Mouse (Mus musculus) subcutaneous adipose tissue, adult 2 months (tissue): ENCODE data around the gene Tbxas1. TPM values are rescaled to one million over a fixed set of nuclear protein-coding genes. Genes with fewer than 3 reads are reported as not detected.

Experiments
- polyA plus RNA-seq: library from polyadenylated mRNA; depleted of rRNA; stranded (reverse); fragments of >200 nt; gene quantifications from 2 replicates; pipeline ENCODE4 v1.2.3, GENCODE M21; 2012; ENCODE audit warnings: low replicate concordance; rRNA removed

The Tbxas1 gene
- 8.5 and 11.7 TPM in 2 replicates for polyA plus RNA-seq

DNA sequence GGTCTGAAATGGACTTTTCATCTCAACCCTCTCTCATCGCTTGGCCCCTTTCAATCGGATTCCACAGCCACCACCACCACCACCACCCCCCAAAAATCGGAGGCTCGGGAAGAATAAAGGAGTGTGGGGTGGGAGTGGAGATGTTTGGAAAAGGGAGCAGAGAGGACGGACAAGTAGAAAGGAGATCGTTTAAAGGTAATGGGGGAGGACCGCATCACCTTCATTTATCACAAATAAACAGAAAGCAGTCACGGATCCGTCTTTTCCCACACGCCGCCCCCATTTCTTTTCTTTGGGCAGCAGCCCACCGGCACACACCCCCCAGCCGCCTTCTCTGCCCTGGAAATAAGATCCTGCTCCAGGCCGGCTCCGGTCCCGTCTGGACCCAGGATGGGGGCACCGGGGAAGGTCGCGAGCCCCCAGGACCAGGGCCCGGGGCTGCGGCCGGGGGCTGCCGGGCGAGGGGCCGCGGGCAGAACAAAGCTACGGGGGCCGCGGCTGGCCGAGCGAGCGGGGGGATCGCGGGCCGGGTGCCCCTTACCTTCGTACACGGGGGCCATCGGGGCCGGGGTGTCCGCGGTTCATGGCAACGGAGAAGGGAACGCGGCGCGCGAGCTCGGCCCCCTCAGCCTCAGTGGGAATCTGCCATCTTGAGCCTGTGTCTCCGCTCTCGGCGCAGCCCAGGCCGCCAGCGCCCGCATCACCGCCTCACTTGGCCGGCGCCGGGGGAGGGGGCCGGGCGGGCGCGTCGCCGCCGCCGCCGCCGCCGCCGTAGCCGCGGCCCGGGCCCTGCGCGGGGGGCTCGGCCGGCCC lies at the start of gene Tbxas1:
Gene Tbxas1 (plus strand): TSS at position 147 of the 813 bp plus-strand sequence.

GRCm38 (mm10) chr6:38876071-38876911 lies 1.1 kb downstream of the Tbxas1 start, which contains the start of gene Hipk2:
Gene Hipk2, minus strand, starts transcription at chr6:38876165.

GRCm38 (mm10) chr6:39117584-39118455 lies 242.6 kb downstream of the Tbxas1 start, which contains the start of gene Parp12:
Gene Parp12, minus strand, starts transcription at chr6:39118349.

Other genes with a start within 250 kb of the Tbxas1 start
- gene Klrg2, start 238.2 kb upstream of the Tbxas1 start, polyA plus RNA-seq: 0.53 and 0.66 TPM in 2 replicates
- 0.62 and 1.2 TPM in 2 replicates for gene Clec2l, start 212.3 kb upstream of the Tbxas1 start, polyA plus RNA-seq
- gene Hipk2, start 761 bp downstream of the Tbxas1 start, polyA plus RNA-seq: 44.2 and 77.0 TPM in 2 replicates
- 35.2 and 52.5 TPM in 2 replicates for gene Parp12, start 242.9 kb downstream of the Tbxas1 start, polyA plus RNA-seq